ENCODE assay signal across 10 mouse cellular contexts in genomic region chr3:95314075-95314474, GRCm38 (mm10). TPM values are rescaled to one million over a fixed set of nuclear protein-coding genes. Genes with fewer than 3 reads are reported as not detected.
DNase-seq lines count a peak whose midpoint lies in the region; ATAC-seq and TF ChIP-seq lines count a peak whose summit lies in the region.
"Had no signal": no experiment of that assay in that cellular context is flagged by ENCODE, and none has a peak within 500 bp of the region (broad histone marks: within the 10 kb centered on the region; RNA-seq: fewer than 3 reads in every experiment).

No protein-coding gene starts in this region.

- H3K4me3 ChIP-seq in kidney, embryonic 16.5 days (ENCODE audit: low read length): no peak overlapping the region
- H3K4me3 ChIP-seq in embryonic facial prominence, embryonic 14.5 days (ENCODE audit: low read depth, low read length): 0 out of 2 replicates have a peak overlapping the region, but pooled peaks have one; percentile 90
- H3K4me3 ChIP-seq in intestine, postnatal 0 days (ENCODE audit: low read depth, low read length): no peak overlapping the region
- H3K4me3 ChIP-seq in midbrain, postnatal 0 days (ENCODE audit: low read depth, low read length): peak overlapping the region; percentile 91; the same call in 1 of the 2 replicates

- TF ChIP-seq CTCF in intestine, postnatal 0 days (IDR thresholded peaks at IDR 0.05; ENCODE audit: low read depth): no peak
- no peak for TF ChIP-seq CTCF in midbrain, postnatal 0 days (IDR thresholded peaks at IDR 0.05)

- no peak for ATAC-seq in kidney, embryonic 16.5 days (ENCODE audit: low FRiP score, low TSS enrichment)
- no peak for ATAC-seq in embryonic facial prominence, embryonic 14.5 days (ENCODE audit: low read depth)
- ATAC-seq in intestine, postnatal 0 days: no peak
- no peak for ATAC-seq in midbrain, postnatal 0 days (ENCODE audit: low FRiP score)

- H3K4me2 ChIP-seq in kidney, embryonic 16.5 days (replicated peaks; ENCODE audit: low read depth, low read length): peak overlapping the region; percentile 72
- H3K4me2 ChIP-seq in embryonic facial prominence, embryonic 14.5 days (ENCODE audit: low read depth, low read length): peak overlapping the region; percentile 68
- H3K4me2 ChIP-seq in intestine, postnatal 0 days (replicated peaks; ENCODE audit: low read depth): peak overlapping the region; percentile 82
- H3K4me2 ChIP-seq in midbrain, postnatal 0 days (ENCODE audit: low read depth, low read length, poor library complexity, severe bottlenecking): peak overlapping the region; percentile 76; the same call in 1 of the 2 replicates

- no peak overlapping the region for H3K27ac ChIP-seq in kidney, embryonic 16.5 days (ENCODE audit: low read length)
- no peak overlapping the region for H3K27ac ChIP-seq in embryonic facial prominence, embryonic 14.5 days (replicated peaks; ENCODE audit: low read depth, low read length)
- H3K27ac ChIP-seq in intestine, postnatal 0 days (ENCODE audit: low read depth, low read length): no peak overlapping the region
- 0 out of 2 replicates have a peak overlapping the region, but pooled peaks have one; percentile 94 for H3K27ac ChIP-seq in midbrain, postnatal 0 days (ENCODE audit: low read depth, low read length)

- H3K9me3 ChIP-seq in kidney, embryonic 16.5 days (ENCODE audit: low read length): no peaks in the 10 kb centered on the region
- no peaks in the 10 kb centered on the region for H3K9me3 ChIP-seq in embryonic facial prominence, embryonic 14.5 days (ENCODE audit: control insufficient read depth, low read length)
- no peaks in the 10 kb centered on the region for H3K9me3 ChIP-seq in intestine, postnatal 0 days (ENCODE audit: control insufficient read depth)
- no peaks in the 10 kb centered on the region for H3K9me3 ChIP-seq in midbrain, postnatal 0 days (ENCODE audit: low read length)

- no peaks in the 10 kb centered on the region for H3K27me3 ChIP-seq in kidney, embryonic 16.5 days (ENCODE audit: insufficient read depth, low read length)
- no peaks in the 10 kb centered on the region for H3K27me3 ChIP-seq in embryonic facial prominence, embryonic 14.5 days (replicated peaks; ENCODE audit: control insufficient read depth, insufficient read depth, low read length)
- H3K27me3 ChIP-seq in intestine, postnatal 0 days (replicated peaks; ENCODE audit: control insufficient read depth, insufficient read depth, low read length): no peaks in the 10 kb centered on the region
- H3K27me3 ChIP-seq in midbrain, postnatal 0 days (ENCODE audit: insufficient read depth, low read length): no peaks in the 10 kb centered on the region
- H3K27me3 ChIP-seq: Patski had no signal

- peaks cover 40% of the 10 kb centered on the region for H3K4me1 ChIP-seq in kidney, embryonic 16.5 days (ENCODE audit: insufficient read depth, low read length)
- peaks cover 12% of the 10 kb centered on the region for H3K4me1 ChIP-seq in embryonic facial prominence, embryonic 14.5 days (ENCODE audit: control insufficient read depth, insufficient read depth, low read length)
- peaks cover 13% of the 10 kb centered on the region; the same call in 1 of the 2 replicates for H3K4me1 ChIP-seq in intestine, postnatal 0 days (replicated peaks; ENCODE audit: control insufficient read depth, insufficient read depth, low read length)
- H3K4me1 ChIP-seq in midbrain, postnatal 0 days (ENCODE audit: insufficient read depth, low read length): 0 out of 2 replicates have a peak, but pooled peaks cover 7% of the 10 kb centered on the region

- no peak overlapping the region; the same call in 1 of the 2 replicates for H3K9ac ChIP-seq in kidney, embryonic 16.5 days (replicated peaks; ENCODE audit: low read length)
- no peak overlapping the region; the same call in 1 of the 2 replicates for H3K9ac ChIP-seq in embryonic facial prominence, embryonic 14.5 days (ENCODE audit: low read depth, low read length)
- H3K9ac ChIP-seq in intestine, postnatal 0 days (ENCODE audit: low read depth, low read length): no peak overlapping the region
- H3K9ac ChIP-seq in midbrain, postnatal 0 days (replicated peaks; ENCODE audit: low read length, poor library complexity, severe bottlenecking): no peak overlapping the region

- no peaks in the 10 kb centered on the region for H3K36me3 ChIP-seq in kidney, embryonic 16.5 days (ENCODE audit: insufficient read depth, low read length)
- H3K36me3 ChIP-seq in embryonic facial prominence, embryonic 14.5 days (ENCODE audit: control insufficient read depth, insufficient read depth, low read length): 0 out of 2 replicates have a peak, but pooled peaks cover 7% of the 10 kb centered on the region
- no peaks in the 10 kb centered on the region for H3K36me3 ChIP-seq in intestine, postnatal 0 days (ENCODE audit: control insufficient read depth, insufficient read depth)
- H3K36me3 ChIP-seq in midbrain, postnatal 0 days (ENCODE audit: insufficient read depth, low read length): no peaks in the 10 kb centered on the region

- WGBS in kidney, embryonic 16.5 days: 65% methylated on average over 6 of the region's 6 CpGs
- WGBS in embryonic facial prominence, embryonic 14.5 days: 61% methylated on average over 6 of the region's 6 CpGs
- WGBS in intestine, postnatal 0 days: 80% methylated on average over 6 of the region's 6 CpGs
- WGBS in midbrain, postnatal 0 days: 54% methylated on average over 6 of the region's 6 CpGs

- DNase-seq in kidney, adult 8-10 months: no peak
- no peak for DNase-seq in embryonic facial prominence, embryonic 14.5 days (ENCODE audit: low spot score)
- DNase-seq in midbrain, postnatal 0 days (ENCODE audit: low spot score): no peak
- no peak for DNase-seq in gastrocnemius, adult 18-20 months (ENCODE audit: low spot score)
- no peak for DNase-seq in layer of hippocampus, adult 8-10 months (ENCODE audit: low spot score in 2 of 2)
- no peak for DNase-seq in urinary bladder, postnatal 10 days (ENCODE audit: low spot score)
- DNase-seq: gastrocnemius, postnatal 25 days had no signal

RNA-seq across cellular contexts. Expression of gene Cers2, which starts 0.5 kb away (rescaled TPM):
- 208 and 209 TPM in 2 replicates for polyA plus RNA-seq in kidney, embryonic 16.5 days (2015; fragmentation: Nextera tagmentation; extraction: Ambion mirVana)
- 133 and 134 TPM in 2 replicates for polyA plus RNA-seq in embryonic facial prominence, embryonic 14.5 days (2014; fragmentation: Nextera tagmentation; extraction: Ambion mirVana)
- 109 and 120 TPM in 2 replicates for polyA plus RNA-seq in intestine, postnatal 0 days (2015; fragmentation: Nextera tagmentation; extraction: Ambion mirVana)
- total RNA-seq in midbrain, postnatal 0 days (2014; rRNA removed): 58.5 and 62.7 TPM in 2 replicates
- polyA plus RNA-seq in midbrain, postnatal 0 days (2015; fragmentation: Nextera tagmentation; extraction: Ambion mirVana): 82.5 and 83.9 TPM in 2 replicates
- 10 to 100 TPM; 14.7 to 22.1 TPM for total RNA-seq in gastrocnemius, adult 18-20 months (2021)
- total RNA-seq in layer of hippocampus, adult 8-10 months (2022): 10 to 100 TPM; 49.1 to 65.7 (median 61.2) TPM

RNA-seq across cellular contexts. Expression of gene Anxa9, which starts 7.1 kb away (rescaled TPM):
- 8.6 and 9.4 TPM in 2 replicates for polyA plus RNA-seq in kidney, embryonic 16.5 days (2015; fragmentation: Nextera tagmentation; extraction: Ambion mirVana)
- 2.8 TPM in 2 replicates for polyA plus RNA-seq in embryonic facial prominence, embryonic 14.5 days (2014; fragmentation: Nextera tagmentation; extraction: Ambion mirVana)
- 2.0 and 2.3 TPM in 2 replicates for polyA plus RNA-seq in intestine, postnatal 0 days (2015; fragmentation: Nextera tagmentation; extraction: Ambion mirVana)
- total RNA-seq in midbrain, postnatal 0 days (2014; rRNA removed): 0.27 TPM in 1 of 2 replicates, not detected in the other
- polyA plus RNA-seq in midbrain, postnatal 0 days (2015; fragmentation: Nextera tagmentation; extraction: Ambion mirVana): 0.32 TPM in 2 replicates
- under 1 TPM in 1 of 2 experiments, not detected in 1; 0.17 TPM for total RNA-seq in gastrocnemius, adult 18-20 months (2021)
- 1 to 10 TPM in 2 of 4 experiments, under 1 TPM in 2; 0.85 to 1.4 (median 1.2) TPM for total RNA-seq in layer of hippocampus, adult 8-10 months (2022)

RNA-seq across cellular contexts. Expression of gene Prune1, which starts 32.2 kb away (rescaled TPM):
- 25.8 and 27.4 TPM in 2 replicates for polyA plus RNA-seq in kidney, embryonic 16.5 days (2015; fragmentation: Nextera tagmentation; extraction: Ambion mirVana)
- polyA plus RNA-seq in embryonic facial prominence, embryonic 14.5 days (2014; fragmentation: Nextera tagmentation; extraction: Ambion mirVana): 24.2 and 24.4 TPM in 2 replicates
- polyA plus RNA-seq in intestine, postnatal 0 days (2015; fragmentation: Nextera tagmentation; extraction: Ambion mirVana): 9.2 and 10.1 TPM in 2 replicates
- total RNA-seq in midbrain, postnatal 0 days (2014; rRNA removed): 78.9 and 93.8 TPM in 2 replicates
- polyA plus RNA-seq in midbrain, postnatal 0 days (2015; fragmentation: Nextera tagmentation; extraction: Ambion mirVana): 77.3 and 84.0 TPM in 2 replicates
- total RNA-seq in gastrocnemius, adult 18-20 months (2021): 10 to 100 TPM; 51.3 to 56.0 TPM
- total RNA-seq in layer of hippocampus, adult 8-10 months (2022): 10 to 100 TPM; 19.2 to 22.4 (median 21.0) TPM

RNA-seq across cellular contexts. Expression of gene Mindy1, which starts 32.9 kb away (rescaled TPM):
- polyA plus RNA-seq in kidney, embryonic 16.5 days (2015; fragmentation: Nextera tagmentation; extraction: Ambion mirVana): 55.8 and 57.0 TPM in 2 replicates
- polyA plus RNA-seq in embryonic facial prominence, embryonic 14.5 days (2014; fragmentation: Nextera tagmentation; extraction: Ambion mirVana): 37.7 and 44.9 TPM in 2 replicates
- polyA plus RNA-seq in intestine, postnatal 0 days (2015; fragmentation: Nextera tagmentation; extraction: Ambion mirVana): 36.4 and 38.0 TPM in 2 replicates
- total RNA-seq in midbrain, postnatal 0 days (2014; rRNA removed): 36.5 and 37.1 TPM in 2 replicates
- polyA plus RNA-seq in midbrain, postnatal 0 days (2015; fragmentation: Nextera tagmentation; extraction: Ambion mirVana): 34.8 and 36.5 TPM in 2 replicates
- 10 to 100 TPM; 29.7 to 30.6 TPM for total RNA-seq in gastrocnemius, adult 18-20 months (2021)
- total RNA-seq in layer of hippocampus, adult 8-10 months (2022): 10 to 100 TPM; 20.7 to 28.4 (median 23.9) TPM

RNA-seq across cellular contexts. Expression of gene Setdb1, which starts 42.9 kb away (rescaled TPM):
- 45.5 and 46.7 TPM in 2 replicates for polyA plus RNA-seq in kidney, embryonic 16.5 days (2015; fragmentation: Nextera tagmentation; extraction: Ambion mirVana)
- 39.3 and 44.2 TPM in 2 replicates for polyA plus RNA-seq in embryonic facial prominence, embryonic 14.5 days (2014; fragmentation: Nextera tagmentation; extraction: Ambion mirVana)
- 7.5 and 7.7 TPM in 2 replicates for polyA plus RNA-seq in intestine, postnatal 0 days (2015; fragmentation: Nextera tagmentation; extraction: Ambion mirVana)
- 44.4 and 46.2 TPM in 2 replicates for total RNA-seq in midbrain, postnatal 0 days (2014; rRNA removed)
- polyA plus RNA-seq in midbrain, postnatal 0 days (2015; fragmentation: Nextera tagmentation; extraction: Ambion mirVana): 27.4 and 28.4 TPM in 2 replicates
- 10 to 100 TPM in 1 of 2 experiments, 1 to 10 TPM in 1; 8.9 to 10.8 TPM for total RNA-seq in gastrocnemius, adult 18-20 months (2021)
- 10 to 100 TPM; 33.8 to 45.9 (median 41.6) TPM for total RNA-seq in layer of hippocampus, adult 8-10 months (2022)

Comparison
In these comparisons a context has a peak if more than half of its experiments do, and no peak if none do; other contexts are left out.
1. H3K4me3 ChIP-seq: peak in embryonic facial prominence, embryonic 14.5 days (single experiment) and midbrain, postnatal 0 days (single experiment); none in kidney, embryonic 16.5 days (single experiment) and intestine, postnatal 0 days (single experiment).
2. Peak in every context shown above with its lines, with median percentiles within 50 percentile points of each other: H3K4me2 ChIP-seq.